Mouse (Mus musculus): ENCODE data around the gene Atg4d. TPM values are rescaled to one million over a fixed set of nuclear protein-coding genes. Genes with fewer than 3 reads are reported as not detected.

Atg4d gene
- total and polyA plus RNA-seq, 3 experiments: 83.9 to 99.7 TPM; not detected in 1

- Histone ChIP-seq H3K27me3 (ENCODE audit: control insufficient read depth in 1 of 2, insufficient read depth in 2 of 2, low read length in 2 of 2) (no peaks in the 10 kb centered on the region; a peak in 1 of 4 replicates), H3K79me2 (ENCODE audit: control insufficient read depth, insufficient read depth, low read length, poor library complexity) (peaks cover 5% of the 10 kb centered on the region), H3K27ac (ENCODE audit: control insufficient read depth, low read depth, low read length) (no peak overlapping the region), H3K9ac (ENCODE audit: control insufficient read depth, low read depth, low read length, poor library complexity, severe bottlenecking) (no peak overlapping the region), H3K36me3 (ENCODE audit: control insufficient read depth in 1 of 2, insufficient read depth in 2 of 2, low read length in 2 of 2) (peaks cover 0 to 6% of the 10 kb centered on the region in 2 experiments; a peak in 2 of 4 replicates), H3K4me3 (ENCODE audit: control insufficient read depth in 1 of 2, insufficient read depth in 1 of 2, low read depth in 2 of 2, low read length in 2 of 2) (no peak overlapping the region), H3K4me1 (ENCODE audit: control insufficient read depth in 1 of 2, insufficient read depth in 2 of 2, low read length in 2 of 2) (peaks cover 2 to 12% of the 10 kb centered on the region in 2 experiments; a peak in 3 of 4 replicates), H3K9me3 (replicated peaks; ENCODE audit: insufficient read depth, low read length) (no peaks in the 10 kb centered on the region)
- DNase-seq (ENCODE audit: low read depth, low spot score): no peak
- TF ChIP-seq SIN3A (IDR thresholded peaks at IDR 0.05; ENCODE audit: low read length) (no peak), ZC3H11A (IDR thresholded peaks at IDR 0.05; ENCODE audit: low read depth, low read length) (0 out of 2 replicates have a peak, but pooled peaks have one; percentile 5)
Measured at GRCm38 (mm10) chr9:21243826-21244427, 21.2 kb upstream of the Atg4d start.

- TF ChIP-seq TAL1 (IDR thresholded peaks at IDR 0.05; ENCODE audit: low read length): no peak
- no peak for TF ChIP-seq CTCF (IDR thresholded peaks at IDR 0.05 in 2 of 3, conservative IDR thresholded peaks at IDR 0.05 in 1 of 3; ENCODE audit: control insufficient read depth in 1 of 3, insufficient read depth in 1 of 3, low read depth in 2 of 3, low read length in 3 of 3, poor library complexity in 1 of 3, severe bottlenecking in 1 of 3)
- TF ChIP-seq JUND (IDR thresholded peaks at IDR 0.05; ENCODE audit: low read depth, low read length): no peak
- TF ChIP-seq E2F4 (IDR thresholded peaks at IDR 0.05; ENCODE audit: borderline replicate concordance, low read depth, low read length): no peak
- no peak for TF ChIP-seq ELF1 (IDR thresholded peaks at IDR 0.05; ENCODE audit: low read depth, low read length)
- TF ChIP-seq MYB (IDR thresholded peaks at IDR 0.05; ENCODE audit: low read depth, low read length): no peak
- TF ChIP-seq RCOR1 (IDR thresholded peaks at IDR 0.05; ENCODE audit: low read depth, low read length): no peak
- no peak for TF ChIP-seq ETS1 (IDR thresholded peaks at IDR 0.05; ENCODE audit: low read depth, low read length)
- TF ChIP-seq SMC3 (IDR thresholded peaks at IDR 0.05; ENCODE audit: low read depth, low read length): no peak
- no peak for TF ChIP-seq USF1 (IDR thresholded peaks at IDR 0.05; ENCODE audit: low read depth, low read length)
- no peak for TF ChIP-seq POLR2AphosphoS5 (IDR thresholded peaks at IDR 0.05; ENCODE audit: borderline replicate concordance, low read depth, low read length)
- TF ChIP-seq MAZ (IDR thresholded peaks at IDR 0.05; ENCODE audit: low read depth, low read length): no peak
- no peak for TF ChIP-seq ZMIZ1 (IDR thresholded peaks at IDR 0.05; ENCODE audit: low read depth, low read length)
- no peak for TF ChIP-seq MYC (IDR thresholded peaks at IDR 0.05; ENCODE audit: low read depth, low read length)
- TF ChIP-seq HCFC1 (IDR thresholded peaks at IDR 0.05; ENCODE audit: low read depth, low read length): no peak
- TF ChIP-seq USF2 (IDR thresholded peaks at IDR 0.05; ENCODE audit: borderline replicate concordance in 1 of 2, insufficient read depth in 1 of 2, low read depth in 1 of 2, low read length in 2 of 2): no peak
- no peak for TF ChIP-seq ZC3H11A (IDR thresholded peaks at IDR 0.05; ENCODE audit: low read depth, low read length)
- Histone ChIP-seq H3K9me3 (replicated peaks; ENCODE audit: insufficient read depth, low read length) (no peaks in the 10 kb centered on the region), H3K36me3 (ENCODE audit: control insufficient read depth in 1 of 2, insufficient read depth in 2 of 2, low read length in 2 of 2) (peaks cover 0 to 6% of the 10 kb centered on the region in 2 experiments; a peak in 2 of 4 replicates), H3K4me3 (ENCODE audit: control insufficient read depth in 1 of 2, insufficient read depth in 1 of 2, low read depth in 2 of 2, low read length in 2 of 2) (no peak overlapping the region), H3K9ac (ENCODE audit: control insufficient read depth, low read depth, low read length, poor library complexity, severe bottlenecking) (no peak overlapping the region), H3K27ac (ENCODE audit: control insufficient read depth, low read depth, low read length) (no peak overlapping the region), H3K27me3 (ENCODE audit: control insufficient read depth in 1 of 2, insufficient read depth in 2 of 2, low read length in 2 of 2) (no peaks in the 10 kb centered on the region; a peak in 1 of 4 replicates), H3K4me1 (ENCODE audit: control insufficient read depth in 1 of 2, insufficient read depth in 2 of 2, low read length in 2 of 2) (peaks cover 2 to 9% of the 10 kb centered on the region in 2 experiments; a peak in 3 of 4 replicates), H3K79me2 (ENCODE audit: control insufficient read depth, insufficient read depth, low read length, poor library complexity) (no peaks in the 10 kb centered on the region)
- DNase-seq (ENCODE audit: low read depth, low spot score): no peak
Measured at GRCm38 (mm10) chr9:21244428-21245112, 20.5 kb upstream of the Atg4d start.
